Mouse (Mus musculus) limb, embryonic 11.5 days (tissue): ENCODE data around the gene Maco1. TPM values are rescaled to one million over a fixed set of nuclear protein-coding genes. Genes with fewer than 3 reads are reported as not detected.

Source experiments
- ATAC-seq: fragments of 200-750 bp; cut with Nextera tagmentation; 2 replicates; pipeline ENCODE4 v1.8.0; 2017; ENCODE audit warnings: low read depth; ENCODE audit not compliant: insufficient number of reproducible peaks, low FRiP score, low TSS enrichment
- DNase-seq: peaks from one replicate; pipeline ENCODE4 v3.0.0-alpha.2; 2015; ENCODE audit warnings: low spot score
- H3K27ac ChIP-seq: fragments of 300-500 bp; sonication (generic); replicated peaks from 2 replicates; pipeline ENCODE4 v1.5.1; 2014; ENCODE audit warnings: low read depth, mild to moderate bottlenecking, low read length
- H3K27me3 ChIP-seq: fragments of 300-500 bp; sonication (generic); 2 replicates; pipeline ENCODE4 v1.6.1; 2014; ENCODE audit warnings: mild to moderate bottlenecking, low read length, mixed read lengths; ENCODE audit not compliant: control insufficient read depth, insufficient read depth
- H3K36me3 ChIP-seq: fragments of 300-500 bp; sonication (generic); 2 replicates; pipeline ENCODE4 v1.6.1; 2014; ENCODE audit warnings: mild to moderate bottlenecking, low read length, moderate library complexity, mixed read lengths; ENCODE audit not compliant: control insufficient read depth, insufficient read depth
- H3K4me1 ChIP-seq: fragments of 300-500 bp; sonication (generic); 2 replicates; pipeline ENCODE4 v1.6.1; 2014; ENCODE audit warnings: low read length, mixed read lengths; ENCODE audit not compliant: control insufficient read depth, insufficient read depth
- H3K4me2 ChIP-seq: fragments of 300-500 bp; sonication (generic); 2 replicates; pipeline ENCODE4 v1.6.1; 2014; ENCODE audit warnings: low read depth, mild to moderate bottlenecking, moderate library complexity; ENCODE audit not compliant: severe bottlenecking
- H3K4me3 ChIP-seq: fragments of 300-500 bp; sonication (generic); 2 replicates; pipeline ENCODE4 v1.5.1; 2014; ENCODE audit warnings: low read depth, low read length
- H3K9ac ChIP-seq: fragments of 300-500 bp; sonication (generic); 2 replicates; pipeline ENCODE4 v1.6.1; 2014; ENCODE audit warnings: mild to moderate bottlenecking, low read length
- H3K9me3 ChIP-seq: fragments of 300-500 bp; sonication (generic); 2 replicates; pipeline ENCODE4 v1.6.1; 2016; ENCODE audit warnings: low read length; ENCODE audit not compliant: control insufficient read depth
- WGBS: fragments of 180-500 bp; shearing (Covaris S2); extraction: QIAGEN DNeasy Blood & Tissue Kit; methylation state at CpG from one replicate; pipeline ENCODE4 v1.1.7; 2014; 5-methylcytosine and 5-hydroxymethylcytosine counted together
- polyA plus RNA-seq: library from polyadenylated mRNA; unstranded; fragments of >200 nt; fragmentation: Nextera tagmentation; extraction: Ambion mirVana; gene quantifications from 2 replicates; pipeline ENCODE4 v1.2.1, GENCODE M21; 2014

Maco1 gene
- polyA plus RNA-seq, 1 experiment from 2014 or later = 45.4 TPM

- Histone ChIP-seq H3K9ac (no peak overlapping the region), H3K9me3 (no peaks in the 10 kb centered on the region), H3K27me3 (0 out of 2 replicates have a peak, but pooled peaks cover 2% of the 10 kb centered on the region), H3K4me3 (no peak overlapping the region), H3K4me2 (no peak overlapping the region), H3K4me1 (peaks cover 9% of the 10 kb centered on the region), H3K27ac (no peak overlapping the region), H3K36me3 (no peaks in the 10 kb centered on the region)
- DNase-seq (no peak), ATAC-seq (no peak)
- 44% methylated on average over 5 of the region's 5 CpGs for WGBS
These were observed 2.9 kb upstream of the Maco1 start for GRCm38 (mm10) chr4:134856056-134856455.

- H3K27ac ChIP-seq = no peak overlapping the region
- ATAC-seq (no peak), DNase-seq (no peak)
These were observed 2.2 kb upstream of the Maco1 start for GRCm38 (mm10) chr4:134855371-134855770.

GRCm38 (mm10) chr4:134853637-134854485 is 716 bp upstream of the Maco1 start:
- Histone ChIP-seq H3K27ac (no peak overlapping the region; the same call in 1 of the 2 replicates), H3K9me3 (no peaks in the 10 kb centered on the region), H3K4me1 (peaks cover 9% of the 10 kb centered on the region), H3K27me3 (0 out of 2 replicates have a peak, but pooled peaks cover 2% of the 10 kb centered on the region), H3K4me3 (peak overlapping the region; percentile 95), H3K36me3 (no peaks in the 10 kb centered on the region), H3K9ac (peak overlapping the region; percentile 98), H3K4me2 (peak overlapping the region; percentile 80)
- DNase-seq = peak; percentile 94
- peak; percentile 93 for ATAC-seq
- under 1% methylated on average over 89 of the region's 91 CpGs for WGBS

More at GRCm38 (mm10) chr4:134855371-134855770, 2.2 kb upstream of the Maco1 start:
- Histone ChIP-seq H3K36me3 (no peaks in the 10 kb centered on the region), H3K4me3 (no peak overlapping the region), H3K9ac (no peak overlapping the region), H3K4me2 (no peak overlapping the region), H3K9me3 (no peaks in the 10 kb centered on the region), H3K4me1 (peaks cover 9% of the 10 kb centered on the region), H3K27me3 (0 out of 2 replicates have a peak, but pooled peaks cover 2% of the 10 kb centered on the region)
- WGBS = 55% methylated on average over 3 of the region's 3 CpGs

- H3K36me3 ChIP-seq = no peaks in the 10 kb centered on the region
- under 1% methylated on average over 59 of the region's 106 CpGs for WGBS
- peak overlapping the region; percentile 83 for H3K4me2 ChIP-seq
- H3K9ac ChIP-seq = peak overlapping the region; percentile 98
- H3K9me3 ChIP-seq = no peaks in the 10 kb centered on the region
- DNase-seq = peak; percentile 72
- H3K27me3 ChIP-seq = 0 out of 2 replicates have a peak, but pooled peaks cover 2% of the 10 kb centered on the region
- peak overlapping the region; percentile 95 for H3K4me3 ChIP-seq
- no peak for ATAC-seq
- peaks cover 9% of the 10 kb centered on the region for H3K4me1 ChIP-seq
- peak overlapping the region; percentile 81 for H3K27ac ChIP-seq
These were observed 498 bp downstream of the Maco1 start for GRCm38 (mm10) chr4:134852438-134853255.

- Histone ChIP-seq H3K9ac (peak overlapping the region; percentile 98), H3K27me3 (0 out of 2 replicates have a peak, but pooled peaks cover 2% of the 10 kb centered on the region), H3K36me3 (no peaks in the 10 kb centered on the region), H3K4me1 (peaks cover 9% of the 10 kb centered on the region), H3K4me3 (peak overlapping the region; percentile 95), H3K27ac (no peak overlapping the region), H3K4me2 (peak overlapping the region; percentile 83), H3K9me3 (no peaks in the 10 kb centered on the region)
- ATAC-seq (no peak), DNase-seq (peak; percentile 28)
- WGBS = 15% methylated on average over 14 of the region's 14 CpGs
These were observed 1.3 kb downstream of the Maco1 start for GRCm38 (mm10) chr4:134851876-134852275.

- H3K4me3 ChIP-seq = no peak overlapping the region
- H3K36me3 ChIP-seq = no peaks in the 10 kb centered on the region
- peaks cover 9% of the 10 kb centered on the region for H3K4me1 ChIP-seq
- no peak overlapping the region for H3K27ac ChIP-seq
- H3K9me3 ChIP-seq = no peaks in the 10 kb centered on the region
- DNase-seq (no peak), ATAC-seq (no peak)
- no peak overlapping the region for H3K9ac ChIP-seq
- H3K4me2 ChIP-seq = peak overlapping the region; percentile 83
- 0 out of 2 replicates have a peak, but pooled peaks cover 2% of the 10 kb centered on the region for H3K27me3 ChIP-seq
- WGBS = 27% methylated on average over 2 of the region's 2 CpGs
These were observed 1.9 kb downstream of the Maco1 start for GRCm38 (mm10) chr4:134851236-134851635.

GRCm38 (mm10) chr4:134850551-134850950 is 2.6 kb downstream of the Maco1 start:
- H3K36me3 ChIP-seq = no peaks in the 10 kb centered on the region
- H3K4me2 ChIP-seq = no peak overlapping the region
- H3K9ac ChIP-seq = no peak overlapping the region
- 82% methylated on average over 4 of the region's 4 CpGs for WGBS
- H3K27me3 ChIP-seq = no peaks in the 10 kb centered on the region
- DNase-seq (no peak), ATAC-seq (no peak)
- no peak overlapping the region for H3K4me3 ChIP-seq
- peaks cover 9% of the 10 kb centered on the region for H3K4me1 ChIP-seq
- no peak overlapping the region for H3K27ac ChIP-seq
- H3K9me3 ChIP-seq = no peaks in the 10 kb centered on the region

- no peak overlapping the region for H3K27ac ChIP-seq
- 82% methylated on average over 4 of the region's 4 CpGs for WGBS
- ATAC-seq (no peak), DNase-seq (no peak)
- H3K36me3 ChIP-seq = no peaks in the 10 kb centered on the region
- H3K27me3 ChIP-seq = no peaks in the 10 kb centered on the region
- no peak overlapping the region for H3K9ac ChIP-seq
- H3K9me3 ChIP-seq = no peaks in the 10 kb centered on the region
- peaks cover 9% of the 10 kb centered on the region for H3K4me1 ChIP-seq
- H3K4me3 ChIP-seq = no peak overlapping the region
- H3K4me2 ChIP-seq = no peak overlapping the region
These were observed 5.6 kb downstream of the Maco1 start for GRCm38 (mm10) chr4:134847587-134847986.
